Mouse (Mus musculus): ENCODE results near the gene Flna. TPM values are rescaled to one million over a fixed set of nuclear protein-coding genes. Genes with fewer than 3 reads are reported as not detected.

Gene Flna
- total RNA-seq (2021), result 100 to 1,000 TPM; 113 to 163 TPM
- long read RNA-seq, experiment 1, full-length matches to known transcripts, result 31 of 97 reads
- long read RNA-seq, experiment 1, partial matches to known transcripts, result 45 of 97 reads
- long read RNA-seq, experiment 1, other reads (novel, unspliced or antisense), result 21 of 97 reads
- long read RNA-seq, experiment 2, full-length matches to known transcripts, result 28 of 81 reads
- long read RNA-seq, experiment 2, partial matches to known transcripts, result 38 of 81 reads
- long read RNA-seq, experiment 2, other reads (novel, unspliced or antisense), result 15 of 81 reads

DNA sequence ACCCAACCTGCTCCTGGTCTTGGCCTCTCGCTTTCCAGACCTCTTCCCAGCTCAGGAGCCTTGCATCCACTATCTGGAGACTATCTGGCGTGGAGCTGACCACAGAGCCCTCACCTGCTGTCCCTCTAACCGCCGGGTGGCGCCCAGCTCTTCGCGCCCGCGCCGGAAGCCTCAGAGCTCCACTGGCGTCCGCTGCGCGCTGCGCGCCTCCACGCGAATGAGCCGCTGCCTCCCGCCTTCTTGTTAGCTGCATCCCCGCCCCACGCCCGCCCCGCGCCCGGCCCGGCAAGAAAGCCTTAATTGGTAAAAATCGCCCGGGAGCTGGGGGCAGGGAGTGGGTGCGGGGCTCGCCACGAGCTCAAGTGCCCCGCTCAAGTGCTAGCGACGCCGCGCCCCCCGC is at the start of gene Flna:
Gene Flna (minus strand): TSS at position 206 of the 400 bp plus-strand sequence.
- DNase-seq, result peak; percentile 62

DNA sequence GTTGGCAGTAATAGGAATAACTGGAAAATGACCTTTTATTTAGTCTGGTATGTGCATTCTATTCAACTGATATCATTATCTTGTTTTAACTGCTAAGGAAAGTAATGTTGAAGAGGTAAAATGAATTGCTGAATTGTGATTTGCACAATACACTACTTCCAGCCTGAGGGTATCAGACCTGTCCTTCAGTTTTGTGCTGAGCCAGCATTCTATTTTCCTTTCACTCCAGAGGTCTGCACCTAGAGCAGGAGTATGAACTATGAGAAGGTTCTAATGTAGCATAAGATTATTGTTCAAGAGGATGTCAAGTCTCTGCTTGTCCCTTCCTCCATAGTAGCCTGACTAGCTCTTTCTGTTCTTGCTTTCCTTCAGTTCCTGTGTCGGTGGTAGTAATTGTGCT is 48.7 kb upstream of the Flna start:
- DNase-seq, result no peak

DNA sequence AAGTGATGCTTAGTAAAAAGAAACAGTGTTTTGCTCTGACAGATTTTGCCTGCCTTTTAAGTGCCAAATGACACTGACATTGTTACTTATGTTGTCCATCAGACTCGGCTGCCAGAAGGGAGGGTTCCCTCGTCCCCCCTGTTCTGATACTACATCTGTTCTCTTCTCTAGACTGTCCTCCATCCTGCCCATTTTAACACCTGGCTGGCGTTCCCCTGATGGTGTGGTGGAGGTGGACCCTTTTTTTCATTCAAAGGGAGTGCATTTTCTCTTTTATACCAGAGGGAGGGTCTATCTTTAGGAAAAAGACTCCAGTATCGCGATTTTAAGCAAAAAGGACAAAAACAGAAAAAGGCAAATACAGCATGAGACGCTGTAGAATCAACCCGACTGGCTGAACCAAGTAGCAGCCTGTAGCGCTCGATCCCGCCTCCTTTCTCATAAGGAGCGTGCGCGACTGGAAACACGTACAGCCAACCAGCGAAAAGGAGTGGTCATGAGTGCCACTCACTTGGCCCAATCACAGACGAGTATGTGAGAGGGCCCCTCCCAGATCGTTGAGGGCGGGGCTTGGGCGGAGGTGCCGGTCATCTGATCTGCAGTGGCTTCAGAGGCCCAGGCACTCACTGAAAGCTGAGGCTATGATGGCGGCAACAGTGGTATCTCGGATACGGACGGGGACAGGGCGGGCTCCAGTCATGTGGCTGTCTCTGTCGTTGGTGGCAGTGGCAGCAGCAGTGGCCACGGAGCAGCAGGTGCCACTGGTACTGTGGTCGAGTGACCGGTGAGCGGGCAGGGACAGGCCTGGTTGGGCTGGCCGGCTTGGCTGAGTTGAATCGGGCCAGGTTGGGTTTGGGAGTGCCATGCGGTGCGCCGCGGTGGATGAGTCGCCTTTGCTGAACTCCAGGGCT is 47.2 kb upstream of the Flna start, which contains the start of gene Atp6ap1:
Gene Atp6ap1 (plus strand): TSS at position 560 of the 911 bp plus-strand sequence.
- DNase-seq, result peak; percentile 87

DNA sequence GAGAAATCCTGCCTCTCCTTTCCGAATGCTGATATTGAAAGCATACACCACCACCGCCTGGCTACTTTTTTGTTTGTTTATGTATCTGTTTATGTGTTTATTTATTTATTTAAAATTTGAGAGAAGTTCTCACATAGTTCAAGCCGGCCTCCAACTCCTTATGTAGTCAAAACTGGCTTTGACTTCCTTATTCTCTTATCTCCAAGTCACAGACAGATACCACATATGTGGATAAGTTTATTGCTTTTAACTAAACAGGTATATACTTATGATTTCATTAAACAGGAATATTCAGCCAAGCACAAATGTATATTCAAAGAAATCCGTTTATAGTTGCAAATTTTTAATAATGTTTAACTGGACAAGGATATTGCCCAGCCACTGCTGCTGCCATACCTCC is 43.8 kb upstream of the Flna start:
- DNase-seq, result no peak

DNA sequence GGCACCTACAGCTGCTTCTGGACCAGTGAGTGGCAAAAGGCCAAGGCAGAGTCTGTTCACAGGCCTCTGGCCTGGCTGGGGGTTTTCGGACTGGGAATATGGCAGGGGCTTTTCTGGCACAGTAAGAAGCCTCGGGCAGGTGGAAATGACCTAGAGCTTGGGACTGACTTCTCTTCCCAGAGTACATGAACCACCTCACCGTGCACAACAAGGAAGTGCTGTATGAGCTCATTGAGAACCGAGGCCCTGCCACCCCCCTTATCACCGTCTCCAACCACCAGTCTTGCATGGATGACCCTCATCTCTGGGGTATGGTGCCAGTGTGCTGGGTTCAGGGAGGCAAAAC is 33.4 kb upstream of the Flna start:
- no peak for DNase-seq

DNA sequence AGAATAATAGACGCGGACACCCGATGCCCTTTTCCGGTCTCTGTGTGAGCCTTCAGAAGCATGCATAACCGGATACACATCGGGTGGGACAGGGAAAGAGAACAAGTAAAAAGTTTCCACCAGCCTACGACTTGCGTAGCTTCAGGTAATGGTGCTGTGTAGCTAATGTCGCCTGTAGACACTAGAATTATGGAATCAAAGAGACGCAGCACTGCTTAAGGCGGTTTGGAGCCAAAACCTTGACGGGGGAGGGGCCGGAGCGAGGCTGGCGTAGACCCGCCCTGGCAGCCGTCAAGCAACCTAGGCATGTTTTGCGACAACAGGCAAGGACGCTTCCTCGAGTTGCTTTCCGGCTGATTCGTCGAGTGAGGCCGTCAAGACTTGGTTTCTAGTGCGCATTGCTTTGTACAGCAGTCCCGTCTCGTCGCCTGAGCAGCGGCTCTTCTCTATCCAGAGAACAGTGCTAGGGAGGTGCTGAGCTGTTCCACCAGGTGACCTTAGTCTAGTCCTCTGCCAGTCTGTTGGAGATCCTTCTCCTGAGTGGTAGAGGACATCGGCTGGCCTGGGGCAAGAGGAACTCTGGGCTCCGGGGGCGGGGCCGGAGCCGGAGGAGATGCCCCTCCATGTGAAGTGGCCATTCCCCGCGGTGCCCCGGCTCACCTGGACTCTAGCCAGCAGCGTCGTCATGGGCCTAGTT is 32.9 kb upstream of the Flna start:
- DNase-seq, result peak; percentile 76

DNA sequence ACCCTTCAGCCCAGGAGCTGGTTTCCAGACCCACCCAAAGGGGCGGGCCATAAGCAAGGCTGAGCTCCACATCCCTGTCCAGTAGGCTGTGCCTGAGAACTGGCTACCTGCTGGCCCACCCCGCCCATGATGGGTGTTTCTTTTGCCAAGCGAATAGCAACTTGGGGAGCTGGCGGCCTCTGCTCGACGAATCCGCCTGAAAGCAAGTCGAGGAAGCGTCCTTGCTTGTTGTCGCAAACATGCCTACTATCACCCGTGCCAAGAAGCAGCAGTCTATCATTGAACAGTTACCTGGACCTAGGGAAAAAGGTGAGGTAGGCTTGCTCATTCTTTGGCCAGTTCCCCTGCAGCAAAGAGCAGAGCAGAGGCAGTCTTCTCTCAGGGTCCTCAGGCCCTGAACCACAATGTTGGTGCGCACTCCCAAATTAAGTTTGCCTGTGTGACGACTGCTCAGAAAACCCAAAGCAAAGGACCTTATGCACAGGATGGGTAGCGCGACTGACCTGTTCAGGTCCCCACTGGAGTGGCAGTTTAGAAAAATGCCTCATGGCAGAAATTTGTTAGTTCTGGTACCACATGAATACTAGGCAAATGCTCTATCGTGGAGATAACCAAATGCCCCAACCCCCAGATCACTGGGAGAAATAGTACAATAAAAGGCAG is 32.2 kb upstream of the Flna start, which contains the start of the genes Taz and Dnase1l1:
Gene Taz (plus strand): TSS at position 181 of the 663 bp plus-strand sequence.
Gene Dnase1l1 (minus strand): TSS at position 606 of the 663 bp plus-strand sequence.
- DNase-seq, result peak; percentile 61

DNA sequence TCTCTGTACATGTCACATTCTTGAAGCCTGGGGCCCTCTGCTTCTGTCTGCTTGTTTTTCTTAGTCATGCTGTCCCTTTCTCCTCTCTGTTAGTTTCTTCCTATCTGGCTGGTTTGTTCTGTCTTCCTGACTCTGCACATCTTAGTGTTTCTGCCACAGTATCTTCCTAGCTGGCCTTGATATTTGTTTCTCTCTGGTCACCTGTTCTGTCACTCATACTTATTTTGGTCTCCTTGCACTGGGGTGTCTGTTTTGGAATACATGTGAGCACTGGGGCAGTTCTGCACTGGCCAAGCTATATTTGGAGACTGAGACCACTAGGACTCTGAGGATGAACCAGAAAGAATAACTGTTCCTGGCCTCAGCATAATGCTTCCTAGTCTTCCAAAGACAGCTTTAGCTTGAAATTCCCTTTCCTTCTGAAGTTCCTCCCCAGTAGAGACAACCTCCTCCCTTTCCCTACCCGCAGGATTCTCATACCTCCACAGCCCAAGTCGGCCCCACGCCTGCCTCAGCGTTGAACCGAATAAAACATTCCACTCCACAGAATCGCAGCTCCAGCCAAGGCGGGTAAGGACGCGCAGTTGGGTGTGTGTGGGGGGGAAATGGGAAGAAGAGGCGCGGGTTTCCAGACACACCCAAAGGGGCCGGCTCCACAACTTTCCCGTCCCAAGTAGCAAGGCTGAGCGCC is 31.6 kb upstream of the Flna start:
- DNase-seq, result no peak

DNA sequence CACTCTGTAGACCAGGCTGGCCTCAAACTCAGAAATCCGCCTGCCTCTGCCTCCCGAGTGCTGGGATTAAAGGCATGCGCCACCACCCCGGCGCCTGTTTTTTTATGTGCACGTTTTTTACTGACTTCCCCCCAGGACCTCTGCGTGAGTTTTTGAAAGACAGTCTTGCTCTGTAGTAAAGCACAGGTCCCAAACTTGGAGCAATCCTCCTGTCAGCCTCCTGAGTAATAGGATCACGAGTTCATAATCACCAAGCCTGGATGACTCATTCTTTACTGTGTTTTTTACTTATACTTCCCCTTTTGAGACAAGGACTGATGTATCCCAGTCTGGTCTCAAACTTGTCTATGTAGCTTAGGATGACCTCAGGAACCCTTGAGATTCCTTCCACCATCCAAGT is 28.3 kb upstream of the Flna start:
- DNase-seq, result no peak

DNA sequence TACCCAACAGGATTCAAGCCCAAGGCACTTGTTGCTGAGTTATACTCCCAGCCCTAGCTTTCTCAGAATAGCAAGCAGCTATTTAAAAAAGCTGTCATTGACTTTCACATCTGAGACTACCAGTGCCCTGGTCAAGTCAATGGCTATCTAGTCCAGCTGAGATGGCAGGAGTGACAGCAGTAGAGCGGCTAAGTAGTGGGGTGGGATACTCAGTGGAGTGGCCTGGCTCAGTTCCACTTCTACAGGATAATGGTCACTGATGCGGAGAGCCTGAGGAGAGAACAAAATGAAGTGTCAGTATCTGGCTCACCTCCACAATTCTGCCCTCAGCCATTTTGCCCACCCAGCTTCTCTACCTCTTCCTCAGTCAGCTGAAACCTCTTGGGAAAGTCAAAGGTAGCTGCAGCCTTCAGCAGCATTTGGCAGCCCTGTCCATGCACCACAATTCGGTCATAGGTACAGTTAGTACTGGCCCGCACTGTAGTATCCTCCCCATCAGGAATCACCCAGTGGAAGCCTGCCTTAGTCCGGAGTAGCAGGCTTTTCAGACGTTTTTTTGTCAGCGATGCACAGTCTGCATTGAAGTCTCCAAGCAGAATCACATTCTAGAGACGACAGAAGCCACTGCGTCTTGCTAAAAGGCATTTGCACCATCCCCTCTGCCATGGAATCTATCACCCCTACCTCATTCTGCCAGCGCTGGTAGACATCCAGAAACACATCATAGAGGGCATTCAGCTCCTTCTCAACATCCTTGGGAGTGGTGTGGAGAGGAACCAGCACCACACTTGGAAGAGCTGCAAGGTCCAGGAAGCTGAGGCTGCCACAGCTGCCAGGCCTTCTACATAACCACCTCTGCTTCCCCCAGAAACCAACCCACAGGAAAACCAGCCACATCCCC is 24.1 kb upstream of the Flna start:
- no peak for DNase-seq

DNA sequence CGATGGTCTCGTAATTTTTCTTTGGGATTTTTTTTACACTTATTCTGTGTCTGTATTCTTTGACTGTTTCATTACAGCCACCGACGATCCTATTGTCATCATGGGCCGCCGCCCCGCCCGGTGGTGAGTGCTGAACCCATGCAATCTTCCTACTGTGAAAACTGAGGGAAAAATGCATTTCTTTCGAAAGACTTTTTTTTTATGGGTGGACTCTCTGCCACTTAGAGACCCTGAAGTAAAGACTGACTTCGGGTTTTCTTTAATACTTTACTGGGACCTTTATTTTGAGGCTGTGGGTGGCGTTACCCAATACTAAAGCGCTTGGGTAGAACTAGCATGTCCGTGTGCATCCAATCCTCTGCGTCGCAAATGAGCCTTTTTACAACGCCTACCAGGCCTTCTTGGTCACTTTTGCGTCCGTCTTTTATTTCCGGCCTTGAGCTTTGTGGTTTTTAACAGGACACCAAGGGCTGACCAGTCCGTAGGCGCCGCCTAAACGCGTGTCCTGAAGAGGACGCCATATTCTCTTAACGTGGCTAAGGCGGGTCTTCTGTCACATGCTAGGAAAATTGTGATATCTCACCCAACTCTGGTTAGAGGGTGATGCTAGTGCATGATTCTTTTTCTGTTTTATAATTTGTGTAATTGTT is 21.4 kb upstream of the Flna start:
- peak; percentile 16 for DNase-seq

DNA sequence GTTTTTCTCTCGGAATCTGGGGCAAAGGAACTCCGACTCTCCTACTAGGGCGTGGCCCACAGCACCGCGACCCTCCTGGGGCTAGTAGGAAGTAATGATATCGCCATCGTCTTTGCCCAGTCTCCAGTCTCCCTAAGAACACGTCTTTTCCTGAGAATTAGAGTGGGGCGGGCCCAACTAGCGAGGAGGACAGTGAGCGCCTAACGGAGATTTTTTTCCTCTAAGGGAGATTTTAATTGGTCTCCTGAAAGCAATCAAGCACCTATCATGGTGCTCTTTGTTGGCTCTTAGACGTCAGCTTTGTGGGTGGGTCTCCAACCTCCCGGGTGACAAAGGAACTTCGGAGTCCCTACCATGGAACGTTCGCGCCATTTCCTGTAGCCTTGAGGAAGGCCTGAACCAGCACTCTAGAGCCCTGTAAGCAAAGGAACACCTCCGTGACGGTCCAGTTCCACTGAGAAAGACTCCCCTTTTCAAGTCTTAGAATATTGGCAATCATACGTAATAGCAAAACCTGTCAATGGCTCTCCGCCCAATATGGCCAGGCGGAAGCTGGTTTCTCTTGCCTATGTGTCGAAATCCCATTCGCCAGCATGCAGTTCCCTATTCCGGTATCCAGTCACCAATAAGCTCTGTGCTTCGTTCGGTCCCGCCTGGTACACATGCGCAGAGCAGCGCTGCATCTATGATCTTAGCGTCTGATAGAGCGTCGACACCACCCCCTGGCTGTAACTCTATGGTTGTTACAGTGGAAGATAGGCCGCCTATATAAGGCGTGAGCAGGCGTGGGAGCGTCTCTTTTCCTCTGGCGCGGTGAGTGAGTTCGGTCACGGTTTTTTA is 20.7 kb upstream of the Flna start, which contains the start of gene Rpl10:
Gene Rpl10 (plus strand): TSS at position 751 of the 840 bp plus-strand sequence.
- DNase-seq, result peak; percentile 77

DNA sequence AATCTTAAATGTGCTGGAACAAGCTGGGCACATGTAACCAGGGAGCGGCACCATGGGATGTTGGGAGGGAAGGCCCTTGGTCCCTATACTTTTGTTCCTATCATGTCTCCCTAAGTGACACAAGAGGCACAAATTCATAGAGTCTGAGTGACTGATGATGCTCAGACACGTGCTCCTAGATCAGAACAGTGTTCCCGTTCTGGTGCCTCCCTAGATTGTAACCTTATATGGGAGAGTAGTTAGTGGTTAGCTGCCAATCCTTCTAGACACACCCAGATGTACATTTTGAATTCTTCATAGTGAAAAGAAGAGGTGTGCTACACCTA is 20.1 kb upstream of the Flna start:
- DNase-seq, result no peak

DNA sequence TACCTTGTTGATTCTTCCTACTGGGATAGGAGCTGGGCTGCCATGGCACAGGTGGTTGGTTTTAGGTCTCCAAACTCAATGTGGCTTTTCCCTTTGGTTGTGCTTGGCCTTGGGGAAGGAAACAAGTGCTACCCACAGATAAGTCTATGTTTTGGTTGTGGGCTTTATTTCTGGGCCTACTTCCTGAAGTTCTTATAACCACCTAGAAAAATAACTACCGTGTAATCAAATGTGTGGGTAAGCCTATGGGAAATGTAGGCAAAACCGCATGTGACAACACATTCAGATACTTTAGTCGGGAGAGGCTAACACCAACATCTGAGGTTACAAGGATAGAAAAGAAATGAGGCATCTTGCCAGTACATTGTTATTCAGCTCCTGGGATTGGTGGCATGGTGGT is 8.1 kb upstream of the Flna start:
- DNase-seq, result no peak

DNA sequence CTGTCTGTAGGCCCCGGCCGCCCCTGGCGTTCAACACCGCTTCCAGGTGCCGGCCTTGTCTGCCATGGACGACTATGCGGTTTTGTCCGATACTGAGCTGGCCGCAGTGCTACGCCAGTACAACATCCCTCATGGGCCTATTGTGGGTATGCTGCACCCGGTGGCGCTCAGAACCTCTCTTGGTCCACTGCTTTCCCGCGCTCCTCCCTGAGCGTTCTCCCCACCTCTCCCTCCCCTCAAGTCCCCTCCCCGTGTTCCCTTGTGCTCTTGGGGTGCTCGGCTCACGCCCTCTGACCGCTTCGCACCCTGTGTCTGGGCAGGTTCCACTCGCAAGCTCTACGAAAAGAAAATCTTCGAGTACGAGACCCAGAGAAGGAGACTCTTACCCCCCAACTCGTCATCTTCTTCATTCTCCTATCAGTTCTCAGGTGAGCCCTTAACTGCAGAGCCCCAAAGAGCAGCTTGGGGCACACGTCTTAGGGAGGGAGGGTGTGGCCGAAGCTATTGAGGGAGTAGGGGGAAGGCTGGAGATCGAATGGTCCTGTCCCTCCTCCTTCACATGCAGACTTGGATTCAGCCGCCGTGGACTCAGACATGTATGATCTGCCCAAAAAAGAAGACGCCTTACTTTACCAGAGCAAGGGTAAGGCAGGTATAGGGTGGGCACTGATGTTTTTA is 5.4 kb upstream of the Flna start:
- DNase-seq, result no peak

DNA sequence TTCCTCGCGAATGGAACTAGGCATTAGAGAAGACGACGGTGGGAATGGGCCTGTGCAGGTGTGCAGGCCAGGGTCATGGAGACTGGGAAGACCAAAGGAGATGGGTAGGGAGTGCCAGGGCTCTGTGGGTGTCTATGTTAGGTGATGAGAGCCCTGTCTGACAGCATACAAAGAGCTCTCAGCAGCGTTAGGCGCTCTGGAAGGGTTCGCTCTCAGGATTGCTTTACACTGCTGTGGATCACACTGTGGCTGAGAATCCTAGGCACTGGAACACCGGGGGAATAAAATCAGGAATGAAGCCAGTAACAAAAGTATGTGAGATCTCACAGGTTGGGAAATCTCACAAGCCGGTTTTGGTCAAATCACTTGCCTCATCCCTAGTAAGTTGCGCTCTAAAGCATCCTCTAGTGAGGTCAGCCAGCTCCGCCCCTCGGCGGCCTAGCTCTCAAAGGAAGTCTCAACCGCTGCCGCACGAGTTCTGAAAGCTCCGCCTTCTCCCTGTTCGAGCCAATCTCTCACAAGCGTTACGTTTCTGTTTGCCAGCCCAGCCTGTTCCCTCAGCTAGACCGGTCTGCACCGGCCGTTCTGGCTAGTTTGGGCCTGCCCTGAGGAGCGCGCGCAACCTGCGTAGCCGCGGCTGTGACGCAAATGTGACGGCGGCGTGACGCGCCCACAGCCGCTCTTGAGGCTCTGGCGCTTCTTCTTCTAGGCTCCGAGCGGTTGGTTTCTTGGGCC is 4.7 kb upstream of the Flna start, which contains the start of gene Emd:
Gene Emd (plus strand): TSS at position 535 of the 735 bp plus-strand sequence.
- peak; percentile 72 for DNase-seq

DNA sequence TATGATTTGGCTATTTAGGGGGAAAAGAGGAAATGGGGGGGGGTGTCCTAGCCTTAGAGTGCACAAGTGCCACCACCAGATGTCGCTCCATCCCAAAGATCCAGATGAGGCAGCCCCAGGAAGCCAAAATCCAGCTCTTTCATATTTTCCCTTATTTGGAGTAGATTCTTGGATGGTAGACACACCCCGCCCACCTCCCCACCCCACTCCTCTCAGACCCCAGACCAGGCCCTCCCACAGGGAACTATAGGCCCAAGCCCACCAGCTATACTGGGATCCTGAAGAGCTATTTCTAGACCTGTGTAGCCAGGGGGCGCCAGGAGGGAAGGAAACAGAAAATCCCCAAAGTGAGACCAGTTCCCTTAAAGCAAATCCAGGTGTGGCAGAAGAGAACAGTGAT is 969 bp downstream of the Flna start:
- DNase-seq, result peak; percentile 69

DNA sequence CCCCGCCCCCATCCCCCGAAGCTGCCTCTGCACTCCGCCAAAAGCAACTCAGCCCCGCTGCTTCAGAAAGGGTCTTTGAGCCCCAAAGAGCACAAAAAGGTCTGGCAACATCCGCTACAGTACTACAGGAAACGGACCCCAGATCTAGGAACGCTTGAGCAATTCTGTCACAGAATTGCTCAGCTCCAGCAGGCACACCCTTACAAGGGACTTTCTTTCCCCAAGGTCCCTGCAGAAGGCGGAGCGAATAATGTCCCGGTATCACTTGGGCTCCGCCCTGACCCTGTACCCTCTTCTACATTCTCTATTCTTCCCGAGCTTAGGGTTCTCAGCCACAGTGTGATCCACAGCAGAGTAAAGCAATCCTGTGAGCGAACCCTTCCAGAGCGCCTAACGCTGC is 2.9 kb downstream of the Flna start:
- no peak for DNase-seq

Data from gastrocnemius, postnatal 10 days (tissue).